Mouse (Mus musculus): ENCODE data around the gene Gm49387. TPM values are rescaled to one million over a fixed set of nuclear protein-coding genes. Genes with fewer than 3 reads are reported as not detected.
A peak's percentile ranks its signal among the peaks of the same experiment; 100 is the strongest.

The Gm49387 gene
- total RNA-seq, 2 experiments from 2014 or later: not detected

- no peak for DNase-seq (ENCODE audit: low spot score in 2 of 2)
- intact Hi-C loops (cut with DNase I): no loop called here
Observed at GRCm38 (mm10) chr14:31557273-31557672, 83.4 kb downstream of the Gm49387 start.

GRCm38 (mm10) chr14:31556526-31557260, 84.0 kb downstream of the Gm49387 start:
- intact Hi-C loops (cut with DNase I): no loop called here

GRCm38 (mm10) chr14:31555963-31556434, 84.7 kb downstream of the Gm49387 start:
- intact Hi-C loops (cut with DNase I): no loop called here
- peak in 1 of 2 experiments; percentile 28 for DNase-seq (ENCODE audit: low spot score in 2 of 2)

More at GRCm38 (mm10) chr14:31556526-31557260, 84.0 kb downstream of the Gm49387 start:
- DNase-seq (ENCODE audit: low spot score in 2 of 2): no peak

- intact Hi-C loops (cut with DNase I): no loop called here
Observed at GRCm38 (mm10) chr14:31555021-31555420, 85.7 kb downstream of the Gm49387 start.

DNA sequence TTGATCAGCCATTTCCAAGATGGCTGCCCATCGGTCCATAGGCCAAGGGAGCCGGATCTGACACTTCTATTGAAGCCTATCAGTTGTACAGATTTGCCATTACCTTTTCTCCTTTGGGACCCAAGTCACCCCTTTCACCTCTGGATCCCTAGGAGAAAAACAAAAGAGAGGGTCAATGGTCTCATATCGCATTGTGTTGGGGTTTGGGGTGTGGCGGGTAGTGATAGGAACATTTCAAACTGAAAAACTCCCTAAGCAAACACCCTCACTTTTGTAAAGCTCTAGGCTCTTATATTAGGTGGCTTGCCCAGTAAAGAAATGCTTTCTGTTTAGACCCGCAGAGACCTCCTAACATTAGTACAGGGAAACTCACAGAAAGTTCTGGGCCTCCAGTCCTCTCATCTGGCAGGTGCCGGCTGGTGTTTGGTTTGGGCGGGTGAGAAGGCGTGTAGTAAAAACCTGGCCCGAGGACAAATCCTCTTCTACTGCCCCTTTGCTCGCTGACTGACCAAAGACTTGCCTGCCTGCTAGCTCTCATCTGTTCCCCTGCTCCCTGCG, 96.7 kb downstream of the Gm49387 start:
- intact Hi-C loops (cut with DNase I): no loop called here
- DNase-seq (ENCODE audit: low spot score in 2 of 2): no peak

More at GRCm38 (mm10) chr14:31555021-31555420, 85.7 kb downstream of the Gm49387 start:
- DNase-seq (ENCODE audit: low spot score in 2 of 2): no peak

DNA sequence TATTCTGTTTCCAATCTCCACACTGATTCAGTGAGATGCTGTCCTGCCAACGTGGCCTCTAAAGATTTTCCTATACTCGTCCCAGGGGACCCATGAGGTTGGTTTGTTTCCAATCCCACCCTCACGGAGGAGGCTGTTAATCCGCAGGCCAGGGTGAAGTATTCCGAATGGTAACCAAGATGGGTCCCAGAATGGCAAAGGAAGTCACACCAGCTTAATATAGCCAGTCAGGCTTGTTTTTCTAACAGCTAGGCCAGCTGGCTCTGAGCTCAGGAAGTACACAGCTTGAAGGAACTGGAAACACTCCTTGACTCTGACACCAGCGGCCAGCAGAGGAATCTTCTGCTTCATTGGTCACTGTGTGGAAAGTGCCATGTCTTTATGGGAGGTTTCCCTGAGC, 103.4 kb downstream of the Gm49387 start:
- intact Hi-C loops (cut with DNase I): no loop called here
- peak; percentile 9 to 15 for DNase-seq (ENCODE audit: low spot score in 2 of 2)

DNA sequence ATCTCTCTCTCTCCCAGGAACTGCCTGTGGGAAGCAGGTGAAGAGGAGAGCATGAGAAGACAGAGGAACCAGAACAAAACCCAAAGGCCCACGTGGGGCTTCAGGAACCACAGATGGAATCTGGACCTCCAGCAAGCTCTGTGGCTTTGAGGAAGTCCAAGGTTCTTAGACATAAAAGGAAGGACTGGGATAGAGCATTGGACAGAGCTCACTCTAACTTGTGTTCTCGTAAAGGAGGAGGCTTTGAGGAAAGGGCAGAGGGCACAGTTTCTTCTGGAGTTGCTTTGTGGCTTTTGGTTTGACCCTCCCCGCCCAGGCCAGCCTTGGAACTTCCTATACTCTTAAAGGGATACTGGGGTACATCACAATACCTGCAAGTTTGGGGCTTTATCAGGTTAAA, 108.0 kb downstream of the Gm49387 start:
- DNase-seq (ENCODE audit: low spot score in 2 of 2): no peak
- intact Hi-C loops (cut with DNase I): no loop called here

- intact Hi-C loops (cut with DNase I): no loop called here
- DNase-seq (ENCODE audit: low spot score in 2 of 2): no peak
Observed at GRCm38 (mm10) chr14:31531506-31532148, 109.1 kb downstream of the Gm49387 start.

DNA sequence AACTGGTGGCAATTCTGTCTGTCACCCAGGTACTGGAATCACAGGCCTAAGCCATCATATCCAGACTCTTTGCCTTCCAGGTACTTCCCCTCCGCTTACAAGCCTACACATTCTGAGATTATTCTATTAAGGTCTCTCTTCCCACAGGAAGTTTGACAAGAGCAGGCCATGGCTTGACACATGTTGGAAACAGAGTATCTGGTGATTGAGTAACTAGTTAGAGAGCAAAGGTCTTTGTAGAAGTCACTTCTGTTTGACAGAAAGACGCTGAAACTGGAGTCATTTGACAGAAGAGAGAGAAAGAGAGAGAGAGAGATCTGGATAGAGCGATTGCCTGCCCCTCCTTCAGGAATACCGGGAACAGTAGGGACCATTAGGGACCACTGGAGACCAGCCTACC, 109.8 kb downstream of the Gm49387 start:
- intact Hi-C loops (cut with DNase I): no loop called here
- no peak for DNase-seq (ENCODE audit: low spot score in 2 of 2)

DNA sequence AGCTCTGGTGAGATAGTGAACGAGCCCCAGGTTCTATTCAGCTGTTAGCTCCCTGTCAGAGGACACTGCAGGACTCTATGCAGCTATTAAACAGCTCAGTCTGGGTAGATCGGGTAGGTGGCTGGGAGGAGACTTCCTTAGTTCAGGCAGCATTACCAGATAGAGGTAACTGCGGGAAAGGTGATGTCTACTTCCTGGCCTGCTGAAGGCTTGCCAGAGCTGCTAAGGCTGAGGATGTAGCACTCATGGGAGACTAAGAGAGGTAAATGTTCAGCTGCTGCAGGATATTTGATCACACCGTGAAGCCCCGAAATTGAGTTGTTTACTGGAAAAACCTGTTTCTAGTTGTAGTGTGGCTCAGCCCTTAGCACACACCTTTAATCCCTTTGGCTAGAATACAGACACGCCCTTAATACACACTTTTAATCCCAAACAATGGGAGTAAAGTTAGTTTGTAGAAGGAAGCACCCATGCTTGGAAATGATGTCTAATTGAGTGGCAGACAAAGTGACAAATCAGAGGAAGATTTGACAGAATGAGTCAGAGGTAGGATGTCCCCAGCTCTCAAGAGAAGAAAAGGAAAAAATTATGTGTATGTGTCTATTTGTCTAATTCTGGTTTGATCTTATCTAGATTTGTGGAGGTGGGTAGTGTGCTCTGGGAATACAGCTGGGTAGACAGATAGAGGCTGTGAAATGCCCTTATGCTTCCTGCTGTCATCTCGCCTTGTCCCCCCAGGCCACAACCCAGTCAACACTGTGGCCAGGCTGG, 115.5 kb downstream of the Gm49387 start:
- no peak for DNase-seq (ENCODE audit: low spot score in 2 of 2)
- intact Hi-C loops (cut with DNase I): no loop called here

DNA sequence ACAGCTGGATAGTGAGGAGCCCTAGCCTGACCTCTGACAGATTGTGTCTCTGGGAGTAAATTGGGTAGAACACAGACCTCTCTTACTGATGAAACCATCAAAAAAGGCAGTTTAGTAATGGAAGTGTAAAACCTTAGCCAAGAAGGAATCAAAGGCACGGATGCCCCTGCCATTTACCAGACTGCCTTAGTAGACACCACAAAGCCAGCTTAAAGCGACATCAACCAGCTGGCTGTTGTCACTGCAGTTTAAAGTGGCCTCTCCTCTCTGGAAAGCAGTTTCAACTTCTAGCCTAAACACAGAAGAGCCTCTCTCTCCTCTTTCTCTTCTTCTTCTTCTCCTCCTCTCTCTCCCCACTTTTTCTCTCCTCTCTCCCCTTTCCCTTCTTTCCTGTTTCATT, 119.4 kb downstream of the Gm49387 start:
- no peak for DNase-seq (ENCODE audit: low spot score in 2 of 2)
- intact Hi-C loops (cut with DNase I): loop anchor here (5.0 kb wide), 1 partner anchor 81 kb away; no protein-coding TSS in a partner anchor

DNA sequence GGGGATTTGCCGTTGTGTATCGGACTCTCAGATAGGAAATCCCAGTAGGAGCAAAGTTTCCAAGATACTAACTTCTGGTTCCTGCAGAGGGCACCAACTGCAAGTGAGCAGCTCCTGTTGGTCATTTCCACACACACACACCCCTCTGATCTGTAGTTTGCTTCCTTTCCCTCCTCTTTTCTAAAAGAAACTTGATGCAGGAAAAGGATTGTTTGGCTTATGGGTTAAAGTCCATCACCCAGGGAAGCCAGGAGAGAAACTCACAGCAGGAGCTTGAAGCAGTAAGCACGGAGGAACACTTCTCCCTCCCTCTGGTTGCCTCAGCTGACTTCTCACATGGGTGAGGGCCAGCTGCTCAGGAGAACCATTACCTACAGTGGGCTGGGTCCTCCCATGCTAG, 121.5 kb downstream of the Gm49387 start:
- intact Hi-C loops (cut with DNase I): no loop called here
- peak in 1 of 2 experiments; percentile 30 for DNase-seq (ENCODE audit: low spot score in 2 of 2)

GRCm38 (mm10) chr14:31515895-31516294, 124.8 kb downstream of the Gm49387 start:
- no peak for DNase-seq (ENCODE audit: low spot score in 2 of 2)
- intact Hi-C loops (cut with DNase I): no loop called here

GRCm38 (mm10) chr14:31510322-31510721, 130.4 kb downstream of the Gm49387 start:
- intact Hi-C loops (cut with DNase I): no loop called here
- no peak for DNase-seq (ENCODE audit: low spot score in 2 of 2)

GRCm38 (mm10) chr14:31509911-31510310, 130.8 kb downstream of the Gm49387 start:
- intact Hi-C loops (cut with DNase I): no loop called here
- no peak for DNase-seq (ENCODE audit: low spot score in 2 of 2)

DNA sequence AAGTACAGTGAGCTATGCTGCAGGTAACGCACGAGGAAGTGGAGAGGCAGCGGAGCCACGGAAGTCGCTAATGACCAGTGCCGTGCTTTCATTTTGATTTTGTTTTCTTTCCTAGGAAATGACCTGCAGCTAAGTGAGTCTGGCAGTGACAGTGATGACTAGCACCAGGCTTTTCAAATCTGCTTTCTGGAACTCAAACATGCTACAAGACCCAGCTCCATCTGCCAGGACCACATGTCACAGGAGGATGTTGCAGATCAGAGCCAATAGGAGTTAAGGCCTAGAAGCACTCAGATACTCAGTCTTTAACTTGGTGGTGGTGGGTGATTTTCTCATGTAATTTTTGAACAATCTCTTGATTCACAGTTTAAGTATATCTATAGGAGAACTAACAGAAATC, 134.2 kb downstream of the Gm49387 start:
- DNase-seq (ENCODE audit: low spot score in 2 of 2): no peak

DNA sequence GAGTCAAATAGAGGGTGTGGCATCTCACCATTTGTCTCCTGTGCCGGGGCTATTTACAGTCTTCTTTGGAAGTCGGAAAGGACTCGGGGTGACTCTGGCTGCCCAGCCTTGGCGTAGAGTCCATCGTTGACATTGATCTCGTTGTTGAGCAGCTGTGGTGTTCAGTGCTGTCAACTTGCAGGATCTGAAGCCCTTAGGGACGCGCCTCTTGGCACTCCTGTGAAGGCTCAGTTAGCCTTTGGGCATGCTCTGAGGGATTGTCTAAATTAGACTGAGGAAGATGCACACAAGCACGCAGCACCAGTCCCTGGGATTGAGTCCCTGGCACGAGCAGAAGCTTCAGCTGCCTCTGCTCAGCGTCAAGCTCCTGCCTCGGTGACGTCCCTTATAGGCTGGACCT, 137.3 kb downstream of the Gm49387 start:
- no peak for DNase-seq (ENCODE audit: low spot score in 2 of 2)
- intact Hi-C loops (cut with DNase I): no loop called here

More for the DNA sequence above, 134.2 kb downstream of the Gm49387 start:
- intact Hi-C loops (cut with DNase I): no loop called here
